Mouse (Mus musculus) monocyte, adult 59 days (primary cell): ENCODE data around the gene Gcn1l1. TPM values are rescaled to one million over a fixed set of nuclear protein-coding genes. Genes with fewer than 3 reads are reported as not detected.

Experiments
- total RNA-seq, 2 experiments: library from RNA; stranded (reverse); gene quantifications; one replicate each; pipeline ENCODE4 v1.2.4; 2023

Gene Gcn1l1
- total RNA-seq, result 10 to 100 TPM; 51.3 to 51.6 TPM

GRCm38 (mm10) chr5:115564737-115565393, at the start of gene Gcn1l1:
Gcn1l1 (plus strand) TSS chr5:115565254.

GRCm38 (mm10) chr5:115559237-115560101, 5.6 kb upstream of the Gcn1l1 start, which contains the start of gene Rplp0:
Rplp0 (plus strand) TSS chr5:115559467.

GRCm38 (mm10) chr5:115631505-115632357, 66.7 kb downstream of the Gcn1l1 start, which contains the start of gene Rab35:
Rab35 (plus strand) TSS chr5:115631908.

Other genes starting within 250 kb of the Gcn1l1 start
- 10 to 100 TPM; 68.7 to 79.8 TPM for gene Srsf9, start 238.1 kb upstream of the Gcn1l1 start, total RNA-seq
- 10 to 100 TPM; 19.0 to 20.6 TPM for gene Gatc, start 224.1 kb upstream of the Gcn1l1 start, total RNA-seq
- 10 to 100 TPM; 25.1 to 28.6 TPM for gene Triap1, start 224.0 kb upstream of the Gcn1l1 start, total RNA-seq
- 100 to 1,000 TPM; 246 to 260 TPM for gene Cox6a1, start 216.3 kb upstream of the Gcn1l1 start, total RNA-seq
- not detected for gene Msi1, start 135.7 kb upstream of the Gcn1l1 start, total RNA-seq
- not detected for gene Pla2g1b, start 99.0 kb upstream of the Gcn1l1 start, total RNA-seq
- gene Sirt4, start 80.5 kb upstream of the Gcn1l1 start, total RNA-seq, result 10 to 100 TPM in 1 of 2 experiments, 1 to 10 TPM in 1; 8.0 to 11.5 TPM
- gene Pxn, start 58.6 kb upstream of the Gcn1l1 start, total RNA-seq, result 100 to 1,000 TPM; 227 to 234 TPM
- 1,000 to 10,000 TPM; 1,287 TPM for gene Rplp0, start 5.8 kb upstream of the Gcn1l1 start, total RNA-seq
- gene Rab35, start 66.7 kb downstream of the Gcn1l1 start, total RNA-seq, result 10 to 100 TPM; 64.6 to 69.9 TPM
- gene Bicdl1, start 166.4 kb downstream of the Gcn1l1 start, total RNA-seq, result 1 to 10 TPM; 2.0 to 2.3 TPM